Mouse (Mus musculus) lung, adult 2 months (tissue): Measurements from ENCODE around the gene Dnah6.

Experiments
- CTCF ChIP-seq: fragments of 200-500 bp; IDR thresholded peaks from 2 replicates; pipeline ENCODE4 v1.5.1; 2011; ENCODE audit warnings: mild to moderate bottlenecking, low read length, control low read depth; ENCODE audit not compliant: insufficient read depth
- POLR2A ChIP-seq: fragments of 200-500 bp; IDR thresholded peaks from 2 replicates; pipeline ENCODE4 v1.6.1; 2011; ENCODE audit warnings: low read depth, mild to moderate bottlenecking, control low read depth, low read length, borderline replicate concordance; ENCODE audit errors: extremely low read depth

DNA sequence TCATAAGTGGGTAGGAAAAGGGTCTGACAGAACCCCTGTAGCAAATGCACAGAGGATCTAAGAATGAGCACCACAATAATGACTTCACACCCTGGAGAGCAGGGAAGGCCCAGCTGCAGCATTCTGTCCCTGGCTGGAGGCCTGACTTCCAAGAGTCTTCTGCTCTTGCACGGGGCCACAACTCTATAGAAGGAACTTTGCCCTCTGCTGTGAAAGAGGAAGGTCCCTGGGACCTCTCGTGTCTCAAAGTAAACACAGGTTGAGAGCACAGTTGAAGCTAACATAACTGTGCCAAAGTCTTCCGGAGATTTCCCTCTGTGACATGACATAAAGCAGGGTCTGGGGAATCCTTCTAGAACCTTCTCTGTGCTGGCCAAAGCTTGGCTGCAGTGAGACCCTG is 150.2 kb downstream of the Dnah6 start:
- no peak for TF ChIP-seq CTCF
- TF ChIP-seq POLR2A: no peak
